Mouse (Mus musculus): ENCODE data around the gene Mpzl2.

DNA sequence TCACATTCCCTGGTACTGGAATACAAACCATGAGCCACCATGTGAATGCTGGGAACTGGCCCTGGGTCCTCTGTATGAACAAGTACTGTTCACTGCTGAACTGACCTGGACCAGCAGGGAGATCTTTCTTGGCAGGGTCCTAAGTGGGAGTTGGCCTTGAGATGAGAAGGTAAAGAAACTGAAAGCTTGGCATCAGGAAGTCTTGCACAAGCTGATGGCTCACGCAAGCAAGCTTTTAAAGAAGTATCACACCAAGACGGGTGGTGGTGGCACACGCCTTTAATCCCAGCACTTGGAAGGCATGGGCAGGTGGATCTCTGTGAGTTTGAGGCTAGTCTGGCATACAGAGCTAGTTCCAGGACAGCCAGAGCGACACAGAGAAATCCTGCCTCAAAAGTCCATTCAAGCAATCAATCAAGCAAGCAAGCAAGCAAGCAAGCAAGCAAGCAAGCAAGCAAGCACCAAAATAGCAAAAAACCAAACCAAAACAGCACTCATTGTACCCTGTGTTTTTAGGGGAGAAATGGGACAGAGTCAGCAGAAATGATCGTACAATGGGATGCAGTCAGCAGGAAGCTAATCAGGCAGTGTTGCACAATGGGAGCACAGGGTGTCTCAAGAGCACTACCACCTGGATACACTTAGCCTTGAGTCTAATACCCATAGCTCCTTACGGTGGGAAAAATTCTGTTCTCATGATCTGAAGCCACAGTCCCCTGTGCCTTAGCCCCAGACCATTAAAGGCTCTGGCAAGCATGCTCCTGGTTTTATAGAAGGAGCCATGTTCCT, 55.7 kb downstream of the Mpzl2 start:
- no peak for TF ChIP-seq HCFC1 (IDR thresholded peaks at IDR 0.05; ENCODE audit: borderline replicate concordance, insufficient read depth, low read length)
- TF ChIP-seq MAFK (IDR thresholded peaks at IDR 0.05; ENCODE audit: insufficient read depth, low read depth, low read length), result no peak
- no peak for TF ChIP-seq ZNF384 (IDR thresholded peaks at IDR 0.05; ENCODE audit: low read depth, low read length)
- TF ChIP-seq ZC3H11A (IDR thresholded peaks at IDR 0.05; ENCODE audit: borderline replicate concordance, low read depth, low read length), result no peak

All from ES-E14 (cell line).